Mouse (Mus musculus): ENCODE data around the gene Ankmy2.

Ankmy2 gene

GRCm38 (mm10) chr12:36156637-36157303 is at the start of gene Ankmy2:
TSS of gene Ankmy2 (plus strand) at chr12:36157114.
- peak; percentile 94 for DNase-seq (ENCODE audit: low spot score)

GRCm38 (mm10) chr12:36108442-36108841 is 48.5 kb upstream of the Ankmy2 start:
- no peak for DNase-seq (ENCODE audit: low spot score)

- DNase-seq (ENCODE audit: low spot score): peak; percentile 30
Measured at GRCm38 (mm10) chr12:36110457-36110856, 46.5 kb upstream of the Ankmy2 start.

DNA sequence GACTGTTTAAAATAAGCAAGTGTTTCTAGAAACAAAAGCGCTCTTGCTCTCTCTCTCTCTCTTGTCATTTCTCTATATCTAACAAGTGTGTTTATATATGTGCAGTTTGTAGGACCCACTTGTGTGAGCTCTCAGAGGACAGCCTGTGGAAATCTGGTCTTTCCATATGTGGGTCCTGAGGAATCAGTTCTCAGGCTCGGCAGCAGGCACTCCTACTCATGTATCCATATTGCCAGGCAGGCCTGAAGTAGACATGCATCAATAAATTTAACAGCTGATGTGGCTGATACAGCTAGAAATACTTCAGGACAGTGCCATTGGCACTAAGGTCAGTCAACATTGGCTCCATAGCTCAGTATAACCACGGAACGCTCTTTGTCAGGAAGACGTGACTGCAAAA is 45.8 kb upstream of the Ankmy2 start:
- no peak for DNase-seq (ENCODE audit: low spot score)

DNA sequence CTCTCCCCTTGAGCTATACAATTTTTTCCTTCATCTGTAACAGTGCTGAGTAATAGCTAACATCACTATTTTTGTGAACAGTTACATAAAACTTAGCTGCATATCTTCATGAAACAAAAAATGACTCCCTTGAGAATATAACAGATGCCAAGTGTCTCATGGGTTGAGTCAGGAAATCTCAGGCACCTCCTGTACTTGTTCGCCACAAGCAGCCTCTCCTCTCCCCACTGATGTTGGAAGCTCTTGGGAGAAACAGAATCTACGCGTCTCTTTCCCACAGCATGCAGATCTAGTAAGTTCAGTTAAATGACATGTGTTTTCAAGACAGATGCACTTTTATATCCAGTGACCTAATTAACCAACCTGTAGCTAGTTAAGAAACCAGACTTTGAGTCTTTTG is 44.8 kb upstream of the Ankmy2 start:
- peak; percentile 90 for DNase-seq (ENCODE audit: low spot score)

GRCm38 (mm10) chr12:36117161-36117560 is 39.8 kb upstream of the Ankmy2 start:
- no peak for DNase-seq (ENCODE audit: low spot score)

DNA sequence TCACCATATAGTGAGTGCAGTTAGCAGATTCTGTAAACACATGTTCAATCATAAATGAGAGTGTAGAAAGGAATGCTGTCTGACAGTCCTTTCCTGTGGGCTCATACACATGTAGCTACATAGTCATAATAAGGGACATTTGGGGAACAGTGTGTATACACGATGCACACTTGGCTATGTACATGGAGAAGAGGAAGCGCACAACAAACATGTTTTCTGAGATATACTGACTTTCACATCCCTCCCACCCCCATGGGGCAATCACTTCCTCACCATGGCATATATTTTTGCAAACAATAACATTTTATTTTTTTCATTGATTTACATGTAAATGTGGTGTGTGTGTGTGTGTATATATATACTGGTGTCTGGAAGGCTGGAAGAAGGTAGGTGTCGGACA is 37.7 kb upstream of the Ankmy2 start:
- no peak for DNase-seq (ENCODE audit: low spot score)

DNA sequence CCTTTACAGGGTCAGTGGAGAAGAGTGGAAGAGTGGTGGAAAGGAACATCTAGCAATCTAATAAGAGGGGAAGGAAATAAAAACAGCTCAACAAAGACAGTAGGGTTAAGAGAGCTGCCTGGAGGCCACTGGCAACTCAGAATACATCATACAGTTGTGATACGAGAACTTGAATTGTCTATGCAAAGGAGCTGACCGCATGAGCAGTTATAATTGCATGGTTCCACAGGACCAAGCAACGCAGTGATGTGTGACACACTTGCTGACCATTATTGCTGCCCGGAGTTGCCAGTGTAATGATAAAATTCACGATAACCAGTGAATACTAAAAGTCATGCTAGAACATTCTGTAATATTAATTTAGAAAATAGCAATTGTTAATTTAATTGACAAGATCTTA is 30.9 kb upstream of the Ankmy2 start:
- DNase-seq (ENCODE audit: low spot score): no peak

GRCm38 (mm10) chr12:36129826-36130225 is 27.1 kb upstream of the Ankmy2 start:
- DNase-seq (ENCODE audit: low spot score): no peak

- DNase-seq (ENCODE audit: low spot score): no peak
Measured at GRCm38 (mm10) chr12:36132254-36132653, 24.7 kb upstream of the Ankmy2 start.

- peak; percentile 28 for DNase-seq (ENCODE audit: low spot score)
Measured at GRCm38 (mm10) chr12:36132668-36133067, 24.2 kb upstream of the Ankmy2 start.

- no peak for DNase-seq (ENCODE audit: low spot score)
Measured at GRCm38 (mm10) chr12:36133547-36133946, 23.4 kb upstream of the Ankmy2 start.

DNA sequence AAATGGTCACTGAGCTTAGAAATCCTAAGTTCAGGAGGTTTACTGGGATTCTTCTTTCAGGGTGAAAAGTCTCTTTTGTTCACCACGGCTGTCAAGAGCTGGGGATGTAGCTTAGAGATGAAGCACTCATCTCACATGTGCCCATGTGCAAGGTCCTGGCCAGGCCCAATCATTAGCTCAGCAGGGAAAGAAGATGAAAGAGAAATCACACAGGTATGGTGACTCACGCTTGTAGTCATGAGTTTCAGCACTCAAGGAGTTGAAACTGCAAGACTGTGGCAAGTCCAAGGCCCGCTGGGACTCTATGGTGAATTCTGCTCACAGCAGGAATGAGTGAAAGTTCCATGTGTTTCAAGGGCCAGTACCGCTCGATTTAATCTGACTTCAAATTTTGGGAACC is 22.8 kb upstream of the Ankmy2 start:
- no peak for DNase-seq (ENCODE audit: low spot score)

- DNase-seq (ENCODE audit: low spot score): no peak
Measured at GRCm38 (mm10) chr12:36135409-36135808, 21.5 kb upstream of the Ankmy2 start.

DNA sequence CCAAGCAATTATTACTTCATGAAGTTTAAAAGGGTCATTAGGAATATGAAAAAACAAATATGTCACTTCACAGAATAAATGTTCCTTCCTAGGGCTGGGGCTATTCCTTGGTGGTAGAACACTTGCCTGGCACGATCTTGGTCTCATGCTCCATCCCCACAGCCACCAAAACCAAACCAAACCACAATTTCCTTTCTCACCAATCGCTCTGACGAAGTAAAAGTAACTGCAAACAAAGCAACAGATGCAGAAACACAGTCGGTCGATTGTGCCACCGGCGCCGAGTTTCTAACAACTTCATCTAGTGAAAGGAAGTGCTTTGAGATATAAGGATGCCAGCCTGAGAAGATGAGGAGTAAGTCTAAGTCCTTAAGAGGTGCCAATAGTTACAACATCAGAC is 20.6 kb upstream of the Ankmy2 start:
- DNase-seq (ENCODE audit: low spot score): no peak

DNA sequence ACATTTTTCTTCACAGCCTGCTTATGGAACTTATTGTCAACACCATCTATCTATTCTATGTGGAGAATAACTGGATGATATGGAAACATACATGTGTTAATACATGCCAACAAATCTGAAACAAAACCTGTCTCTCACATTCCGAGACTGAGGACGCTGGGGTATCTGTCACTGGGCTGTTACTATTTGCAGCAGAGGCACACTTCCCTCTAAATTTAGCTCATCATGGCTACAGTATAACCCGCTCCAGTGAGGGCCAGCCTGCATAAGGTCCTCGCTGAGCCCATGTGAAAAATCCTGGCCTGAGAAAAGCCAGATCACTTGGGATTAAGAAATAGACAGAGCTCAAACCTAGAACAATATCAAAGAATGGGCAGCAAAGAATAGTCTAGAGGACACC is 19.7 kb upstream of the Ankmy2 start:
- DNase-seq (ENCODE audit: low spot score): no peak

- DNase-seq (ENCODE audit: low spot score): peak; percentile 58
Measured at GRCm38 (mm10) chr12:36140401-36140800, 16.5 kb upstream of the Ankmy2 start.

DNA sequence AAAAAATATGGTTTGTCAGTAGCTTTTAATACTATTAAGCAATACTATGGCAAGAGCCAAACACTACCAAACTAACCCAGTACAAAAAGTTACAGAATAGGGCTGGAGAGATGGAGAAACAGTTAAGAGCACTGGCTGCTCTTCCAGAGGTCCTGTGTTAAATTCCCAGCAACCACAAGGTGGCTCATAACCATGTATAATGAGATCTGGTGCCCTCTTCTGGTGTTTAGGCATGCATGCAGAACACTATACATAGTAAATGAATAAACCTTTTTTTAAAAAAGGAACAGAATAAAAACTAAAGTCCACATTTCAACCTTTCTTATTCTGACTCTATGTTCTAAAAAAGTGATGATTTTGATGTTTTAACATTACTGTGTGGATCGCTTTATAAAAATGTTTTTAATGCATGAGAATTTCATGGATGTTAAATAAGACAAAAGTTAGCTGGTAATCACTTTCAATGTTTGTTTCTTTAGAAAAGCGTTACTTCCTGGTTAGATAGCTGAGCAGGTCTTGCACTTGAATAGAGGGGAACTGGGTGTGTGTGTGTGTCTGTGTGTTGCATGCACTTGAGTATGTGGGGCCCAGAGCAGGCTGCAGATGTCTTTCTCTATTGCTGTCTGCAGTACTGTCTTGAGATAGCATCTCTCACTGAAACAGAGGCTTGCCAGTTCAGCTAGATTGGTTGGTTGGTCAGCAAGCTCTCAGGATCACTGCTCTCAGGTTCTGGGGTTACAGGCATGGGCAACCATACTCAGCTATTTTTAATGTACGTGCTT is 10.5 kb upstream of the Ankmy2 start:
- DNase-seq (ENCODE audit: low spot score): no peak

DNA sequence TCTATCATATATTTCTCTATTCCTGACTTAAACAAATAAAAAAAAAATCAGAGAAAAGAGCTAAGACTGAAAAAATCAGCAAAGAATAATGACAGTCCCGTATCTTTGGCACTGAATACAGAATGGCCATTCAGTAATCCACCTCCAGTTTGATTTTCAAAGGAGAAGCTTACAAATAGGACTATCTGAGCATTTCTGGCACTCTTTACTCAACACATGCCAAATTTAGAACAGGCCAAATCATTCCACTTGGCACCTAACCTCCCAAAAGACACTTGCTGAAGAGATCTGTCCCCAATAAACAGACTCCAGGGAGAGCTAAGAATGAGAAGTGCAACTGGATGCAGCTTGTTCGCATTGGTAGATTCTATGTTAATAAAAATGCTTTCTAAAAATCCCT is 6.6 kb upstream of the Ankmy2 start:
- DNase-seq (ENCODE audit: low spot score): peak; percentile 51

DNA sequence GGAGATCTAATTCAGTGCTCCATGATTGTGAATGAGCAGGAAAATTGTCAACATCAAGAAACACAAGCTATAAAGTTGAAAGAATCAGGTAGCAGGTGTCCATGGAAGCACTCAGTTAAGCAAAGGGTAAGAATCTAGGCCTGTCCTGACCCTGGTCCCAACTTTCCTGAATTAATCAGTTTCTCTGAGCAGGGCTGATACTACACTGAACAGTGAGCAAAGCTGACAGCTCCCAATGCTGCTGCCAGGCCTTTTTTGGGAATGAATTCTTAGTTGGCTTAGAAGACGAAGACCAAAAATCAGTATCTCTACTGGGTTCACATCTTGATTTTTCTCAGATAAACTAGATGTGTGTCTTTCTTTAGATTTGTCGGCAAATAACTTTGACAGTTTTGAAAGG is 6.2 kb upstream of the Ankmy2 start:
- DNase-seq (ENCODE audit: low spot score): no peak

- DNase-seq (ENCODE audit: low spot score): peak; percentile 55
Measured at GRCm38 (mm10) chr12:36155141-36155641, 1.7 kb upstream of the Ankmy2 start.

- DNase-seq (ENCODE audit: low spot score): peak; percentile 31
Measured at GRCm38 (mm10) chr12:36156101-36156636, 745 bp upstream of the Ankmy2 start.

DNA sequence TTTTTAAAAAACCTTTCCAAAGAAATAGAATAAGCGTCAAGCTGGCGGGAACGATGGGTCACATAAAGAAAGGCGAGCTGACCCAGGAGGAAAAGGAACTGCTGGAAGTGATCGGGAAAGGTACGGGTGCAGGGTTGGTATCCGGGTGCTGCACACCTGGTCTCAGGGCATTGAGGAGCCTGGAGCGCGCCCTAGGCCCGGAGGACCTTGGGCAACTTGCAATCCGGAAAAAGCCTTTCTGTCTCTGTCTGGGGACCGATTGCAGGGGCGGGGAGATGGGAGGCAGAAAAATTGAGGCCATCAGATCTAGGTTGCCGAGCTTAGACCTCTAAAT is 357 bp downstream of the Ankmy2 start:
- DNase-seq (ENCODE audit: low spot score): no peak

All from adipocyte (in vitro differentiated cells).